Mouse (Mus musculus): Measurements from ENCODE around the gene Zfp385a. TPM values are rescaled to one million over a fixed set of nuclear protein-coding genes. Genes with fewer than 3 reads are reported as not detected.

The Zfp385a gene
- polyA plus RNA-seq, 1 experiment from 2014 or later, result 11.7 TPM

DNA sequence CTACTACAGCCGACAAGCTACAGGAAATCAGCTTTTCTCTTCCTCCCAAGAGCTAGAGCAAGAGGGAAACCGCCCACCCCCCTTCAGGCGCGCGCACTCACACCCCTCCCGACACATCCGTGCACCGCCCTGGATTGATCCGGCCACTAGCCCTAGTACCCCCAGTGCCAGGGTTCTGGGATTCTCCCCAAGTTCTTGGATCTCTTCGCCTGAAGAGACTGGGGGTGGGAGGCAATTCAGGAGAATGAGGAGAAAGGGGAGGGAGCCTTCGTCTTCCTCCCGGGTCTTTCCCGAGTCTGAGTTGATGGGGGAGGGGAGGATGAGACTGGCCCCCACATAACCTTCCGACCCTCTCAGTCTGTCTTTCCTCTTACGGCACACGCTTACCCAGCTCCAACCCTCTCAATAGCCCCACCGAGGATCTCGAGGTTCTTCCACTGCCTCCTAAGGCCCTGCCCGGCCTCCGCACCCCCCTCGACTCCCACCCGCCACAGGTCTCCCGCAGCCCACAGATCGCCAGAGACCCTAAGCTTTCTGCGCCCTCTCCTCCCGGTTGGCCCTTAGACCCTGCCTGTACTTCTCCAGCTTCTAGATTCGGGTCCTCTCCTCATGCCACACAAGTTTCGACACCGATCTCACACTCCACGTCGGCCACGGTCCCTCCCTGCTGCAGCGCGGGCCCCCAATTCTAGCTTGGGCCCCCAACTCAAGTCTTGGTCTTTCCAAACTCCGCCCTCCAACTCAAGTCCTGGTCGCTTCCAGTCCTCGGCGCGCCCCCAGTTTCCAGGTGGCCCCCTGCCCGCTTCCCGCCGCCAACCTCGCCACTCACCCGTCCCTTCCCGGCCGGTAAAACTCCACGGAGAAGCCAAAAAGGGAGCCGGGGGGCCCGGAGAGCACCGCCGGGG is 25.8 kb upstream of the Zfp385a start:
- H3K9me3 ChIP-seq (replicated peaks; ENCODE audit: control insufficient read depth, low read length), result no peaks in the 10 kb centered on the region
- H3K9ac ChIP-seq (ENCODE audit: low read length), result peak overlapping the region; percentile 71
- H3K4me2 ChIP-seq (ENCODE audit: low read length), result peak overlapping the region; percentile 80
- peak overlapping the region; percentile 43 for H3K4me3 ChIP-seq (ENCODE audit: low read depth, low read length)
- no peak overlapping the region for H3K27ac ChIP-seq (ENCODE audit: low read depth, low read length)
- peak; percentile 54 for ATAC-seq
- 0 out of 2 replicates have a peak, but pooled peaks cover 3% of the 10 kb centered on the region for H3K27me3 ChIP-seq (replicated peaks; ENCODE audit: control insufficient read depth, insufficient read depth, low read length)
- DNase-seq (ENCODE audit: low spot score), result peak; percentile 33
- H3K4me1 ChIP-seq (ENCODE audit: control insufficient read depth, insufficient read depth, low read length), result 0 out of 2 replicates have a peak, but pooled peaks cover 5% of the 10 kb centered on the region
- H3K36me3 ChIP-seq (ENCODE audit: control insufficient read depth, insufficient read depth, low read length), result no peaks in the 10 kb centered on the region
- WGBS, result under 1% methylated on average over 51 of the region's 51 CpGs

DNA sequence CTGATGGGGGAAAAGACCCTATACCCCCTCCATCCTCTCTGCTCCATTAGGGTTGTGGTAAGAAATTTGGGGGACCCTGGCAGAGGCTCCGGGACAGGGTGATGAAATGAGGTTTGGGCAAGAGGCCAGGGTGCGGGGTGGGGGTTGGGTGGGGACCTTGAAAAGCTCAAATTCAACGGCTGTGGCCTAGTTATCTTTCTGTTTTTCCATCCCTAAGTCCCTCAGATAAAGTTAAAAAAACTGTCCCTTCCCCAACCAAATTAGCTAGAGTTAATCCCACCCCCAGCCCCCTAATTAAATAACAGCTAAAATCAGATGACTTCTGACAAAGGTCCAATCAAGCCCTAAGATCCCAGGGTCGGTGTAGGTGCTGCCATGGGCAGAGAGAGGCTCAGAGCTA is 24.9 kb upstream of the Zfp385a start:
- Histone ChIP-seq H3K36me3 (ENCODE audit: control insufficient read depth, insufficient read depth, low read length) (no peaks in the 10 kb centered on the region), H3K4me2 (ENCODE audit: low read length) (peak overlapping the region; percentile 80), H3K27me3 (replicated peaks; ENCODE audit: control insufficient read depth, insufficient read depth, low read length) (0 out of 2 replicates have a peak, but pooled peaks cover 3% of the 10 kb centered on the region), H3K4me3 (ENCODE audit: low read depth, low read length) (peak overlapping the region; percentile 43; the same call in 1 of the 2 replicates), H3K9me3 (replicated peaks; ENCODE audit: control insufficient read depth, low read length) (no peaks in the 10 kb centered on the region), H3K4me1 (ENCODE audit: control insufficient read depth, insufficient read depth, low read length) (0 out of 2 replicates have a peak, but pooled peaks cover 5% of the 10 kb centered on the region), H3K27ac (ENCODE audit: low read depth, low read length) (no peak overlapping the region), H3K9ac (ENCODE audit: low read length) (no peak overlapping the region)
- no peak for DNase-seq (ENCODE audit: low spot score)
- WGBS, result 39% methylated on average over 4 of the region's 4 CpGs
- no peak for ATAC-seq

DNA sequence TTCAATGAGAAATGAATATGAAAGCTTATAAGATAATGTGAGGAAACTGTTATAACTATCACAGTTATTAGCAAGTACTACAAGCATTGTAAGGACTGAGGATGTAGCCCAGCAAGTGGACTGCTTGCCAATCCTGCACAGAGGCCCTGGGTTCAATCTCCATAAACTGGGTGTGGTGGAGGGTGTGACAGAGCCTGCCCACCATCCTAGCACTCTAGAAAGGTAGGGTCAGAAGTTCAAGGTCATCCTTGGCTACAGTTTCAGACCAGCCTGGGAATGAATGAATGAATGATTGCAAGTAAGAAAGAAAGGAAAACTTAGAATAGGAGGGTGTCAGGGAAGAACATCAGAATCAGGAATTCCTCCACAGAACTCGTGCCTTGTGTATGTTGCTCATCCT is 23.9 kb upstream of the Zfp385a start:
- 0 out of 2 replicates have a peak, but pooled peaks cover 5% of the 10 kb centered on the region for H3K4me1 ChIP-seq (ENCODE audit: control insufficient read depth, insufficient read depth, low read length)
- H3K4me3 ChIP-seq (ENCODE audit: low read depth, low read length), result no peak overlapping the region
- DNase-seq (ENCODE audit: low spot score), result no peak
- no peak overlapping the region for H3K9ac ChIP-seq (ENCODE audit: low read length)
- H3K9me3 ChIP-seq (replicated peaks; ENCODE audit: control insufficient read depth, low read length), result no peaks in the 10 kb centered on the region
- 64% methylated on average over 1 of the region's 1 CpGs for WGBS
- H3K27me3 ChIP-seq (replicated peaks; ENCODE audit: control insufficient read depth, insufficient read depth, low read length), result 0 out of 2 replicates have a peak, but pooled peaks cover 3% of the 10 kb centered on the region
- no peaks in the 10 kb centered on the region for H3K36me3 ChIP-seq (ENCODE audit: control insufficient read depth, insufficient read depth, low read length)
- no peak overlapping the region for H3K4me2 ChIP-seq (ENCODE audit: low read length)
- no peak overlapping the region for H3K27ac ChIP-seq (ENCODE audit: low read depth, low read length)
- no peak for ATAC-seq

DNA sequence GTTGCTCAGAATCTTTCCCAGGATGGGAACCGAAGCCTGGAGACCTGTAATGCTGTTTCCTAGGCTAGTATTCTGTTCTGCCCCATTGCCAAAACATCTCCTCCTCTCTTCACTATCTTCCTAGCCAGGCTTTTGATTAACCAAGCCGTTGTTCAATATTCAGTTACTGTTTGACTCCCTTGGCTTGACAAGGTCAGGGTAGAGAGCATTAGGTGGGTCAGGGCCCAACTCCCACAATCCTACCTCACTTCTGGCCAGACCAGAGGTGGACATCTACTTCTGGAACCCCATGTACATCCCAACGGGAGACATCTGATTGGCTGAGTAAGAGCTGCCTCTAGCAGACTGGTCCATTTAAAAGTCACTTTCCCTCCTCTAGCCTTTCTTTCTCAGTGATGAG is 23.1 kb upstream of the Zfp385a start:
- Histone ChIP-seq H3K9ac (ENCODE audit: low read length) (no peak overlapping the region), H3K9me3 (replicated peaks; ENCODE audit: control insufficient read depth, low read length) (no peaks in the 10 kb centered on the region), H3K27ac (ENCODE audit: low read depth, low read length) (no peak overlapping the region), H3K4me1 (ENCODE audit: control insufficient read depth, insufficient read depth, low read length) (0 out of 2 replicates have a peak, but pooled peaks cover 5% of the 10 kb centered on the region), H3K27me3 (replicated peaks; ENCODE audit: control insufficient read depth, insufficient read depth, low read length) (0 out of 2 replicates have a peak, but pooled peaks cover 3% of the 10 kb centered on the region), H3K36me3 (ENCODE audit: control insufficient read depth, insufficient read depth, low read length) (no peaks in the 10 kb centered on the region), H3K4me3 (ENCODE audit: low read depth, low read length) (no peak overlapping the region), H3K4me2 (ENCODE audit: low read length) (no peak overlapping the region)
- WGBS, result 94% methylated on average over 3 of the region's 3 CpGs
- DNase-seq (ENCODE audit: low spot score), result no peak
- no peak for ATAC-seq

DNA sequence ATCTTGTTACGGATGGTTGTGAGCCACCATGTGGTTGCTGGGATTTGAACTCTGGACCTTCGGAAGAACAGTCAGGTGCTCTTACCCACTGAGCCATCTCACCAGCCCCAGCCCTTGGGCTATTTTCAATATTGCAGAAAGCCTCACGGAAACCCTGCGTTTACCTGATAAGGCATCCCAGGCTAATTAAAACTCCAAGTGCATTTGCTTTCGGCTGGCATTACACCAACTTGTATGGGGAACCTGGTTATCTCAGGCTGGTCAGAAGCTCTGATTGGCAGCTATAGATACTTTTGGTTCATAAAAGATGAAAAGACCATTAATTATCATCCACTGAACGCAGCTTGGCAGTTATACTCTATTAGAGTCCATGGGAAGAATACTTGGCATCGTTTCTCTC is 22.4 kb upstream of the Zfp385a start:
- H3K36me3 ChIP-seq (ENCODE audit: control insufficient read depth, insufficient read depth, low read length), result no peaks in the 10 kb centered on the region
- no peak for DNase-seq (ENCODE audit: low spot score)
- H3K9ac ChIP-seq (ENCODE audit: low read length), result no peak overlapping the region
- WGBS, result 77% methylated on average over 6 of the region's 7 CpGs
- H3K27ac ChIP-seq (ENCODE audit: low read depth, low read length), result no peak overlapping the region
- ATAC-seq, result no peak
- 0 out of 2 replicates have a peak, but pooled peaks cover 5% of the 10 kb centered on the region for H3K4me1 ChIP-seq (ENCODE audit: control insufficient read depth, insufficient read depth, low read length)
- H3K27me3 ChIP-seq (replicated peaks; ENCODE audit: control insufficient read depth, insufficient read depth, low read length), result 0 out of 2 replicates have a peak, but pooled peaks cover 3% of the 10 kb centered on the region
- H3K4me3 ChIP-seq (ENCODE audit: low read depth, low read length), result no peak overlapping the region
- no peak overlapping the region for H3K4me2 ChIP-seq (ENCODE audit: low read length)
- no peaks in the 10 kb centered on the region for H3K9me3 ChIP-seq (replicated peaks; ENCODE audit: control insufficient read depth, low read length)

DNA sequence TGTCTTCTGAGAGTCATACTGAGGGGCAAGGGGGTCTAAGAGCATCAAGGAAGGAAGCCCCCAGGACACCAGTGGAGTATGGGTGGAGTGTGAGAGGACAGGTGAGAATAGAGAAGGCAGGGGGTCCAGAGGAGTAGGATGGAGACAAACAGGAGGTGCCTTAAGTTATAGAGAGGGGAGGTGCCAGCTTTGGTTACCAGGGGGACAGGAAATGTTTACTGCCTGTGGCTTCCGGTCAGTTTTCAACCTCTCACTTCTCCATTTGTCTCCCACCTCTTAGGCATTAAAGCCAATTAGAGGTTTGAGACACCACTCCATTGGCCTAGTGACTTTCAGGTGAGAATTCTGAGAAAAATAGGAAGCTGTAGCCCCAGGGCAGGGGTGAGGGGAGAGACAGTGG is 21.4 kb upstream of the Zfp385a start:
- Histone ChIP-seq H3K4me3 (ENCODE audit: low read depth, low read length) (no peak overlapping the region), H3K27me3 (replicated peaks; ENCODE audit: control insufficient read depth, insufficient read depth, low read length) (no peaks in the 10 kb centered on the region), H3K9me3 (replicated peaks; ENCODE audit: control insufficient read depth, low read length) (no peaks in the 10 kb centered on the region), H3K4me1 (ENCODE audit: control insufficient read depth, insufficient read depth, low read length) (no peaks in the 10 kb centered on the region), H3K4me2 (ENCODE audit: low read length) (no peak overlapping the region), H3K9ac (ENCODE audit: low read length) (no peak overlapping the region), H3K36me3 (ENCODE audit: control insufficient read depth, insufficient read depth, low read length) (no peaks in the 10 kb centered on the region), H3K27ac (ENCODE audit: low read depth, low read length) (no peak overlapping the region)
- DNase-seq (ENCODE audit: low spot score), result no peak
- 94% methylated on average over 1 of the region's 1 CpGs for WGBS
- no peak for ATAC-seq

DNA sequence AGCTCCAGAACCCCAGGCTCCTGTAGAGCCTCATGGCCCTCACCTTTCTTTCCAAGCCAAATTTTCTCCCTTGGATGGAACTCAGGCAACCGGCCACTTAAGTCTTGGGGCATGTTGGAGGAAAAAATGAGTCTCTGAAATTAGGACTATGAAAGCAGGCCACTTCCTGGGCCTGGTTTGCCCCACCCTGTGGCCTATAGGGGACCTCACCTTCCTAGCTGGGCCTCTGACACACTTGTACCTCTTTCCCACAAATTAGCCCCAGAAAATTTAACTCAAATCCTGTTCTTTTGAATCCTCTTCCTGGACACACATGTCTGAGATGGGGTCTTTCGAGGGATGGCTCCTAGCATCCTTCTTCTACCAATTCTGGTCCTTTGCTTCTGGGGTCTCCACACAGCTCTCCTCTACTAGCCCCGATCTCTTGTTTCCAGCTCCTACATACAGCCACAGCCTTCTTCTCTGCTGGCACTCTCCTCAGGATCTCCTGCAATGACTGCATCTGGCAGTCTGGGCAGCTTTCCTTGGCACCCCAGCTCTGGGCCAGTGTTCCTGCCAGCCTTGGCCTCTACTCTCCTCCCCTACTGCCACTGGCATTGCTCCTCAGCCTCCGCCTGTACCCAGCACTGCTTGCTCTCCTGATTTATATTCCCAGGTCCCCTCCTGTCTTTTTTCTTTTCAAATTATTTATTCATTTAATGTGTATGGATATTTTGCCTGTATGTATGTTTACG is 20.1 kb upstream of the Zfp385a start:
- Histone ChIP-seq H3K27ac (ENCODE audit: low read depth, low read length) (no peak overlapping the region), H3K4me1 (ENCODE audit: control insufficient read depth, insufficient read depth, low read length) (no peaks in the 10 kb centered on the region), H3K9ac (ENCODE audit: low read length) (no peak overlapping the region), H3K4me2 (ENCODE audit: low read length) (no peak overlapping the region), H3K27me3 (replicated peaks; ENCODE audit: control insufficient read depth, insufficient read depth, low read length) (no peaks in the 10 kb centered on the region), H3K4me3 (ENCODE audit: low read depth, low read length) (no peak overlapping the region), H3K36me3 (ENCODE audit: control insufficient read depth, insufficient read depth, low read length) (no peaks in the 10 kb centered on the region), H3K9me3 (replicated peaks; ENCODE audit: control insufficient read depth, low read length) (no peaks in the 10 kb centered on the region)
- DNase-seq (ENCODE audit: low spot score), result no peak
- no peak for ATAC-seq
- 92% methylated on average over 5 of the region's 5 CpGs for WGBS

DNA sequence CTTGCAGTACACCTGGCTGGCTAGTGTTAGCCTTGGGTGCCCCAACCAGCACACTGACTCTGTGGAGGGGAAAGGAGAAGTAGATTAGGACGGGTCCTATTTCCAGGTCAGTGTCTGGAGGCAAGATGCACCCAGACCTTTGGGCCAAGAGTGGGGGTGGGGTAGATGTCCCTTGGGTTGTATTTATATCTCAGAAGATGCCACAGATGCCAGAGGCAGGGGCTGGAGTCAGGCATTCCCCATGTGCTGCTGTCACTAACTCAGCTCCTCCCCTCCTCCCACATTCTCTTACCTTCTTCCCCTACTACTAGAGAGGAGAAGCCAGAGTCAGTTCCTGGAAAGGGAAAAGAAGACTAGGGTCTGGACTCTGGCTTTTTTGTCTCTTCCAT is 19.2 kb upstream of the Zfp385a start:
- 69% methylated on average over 1 of the region's 1 CpGs for WGBS
- no peak overlapping the region for H3K27ac ChIP-seq (ENCODE audit: low read depth, low read length)
- no peak for ATAC-seq

More for the DNA sequence above, 19.2 kb upstream of the Zfp385a start:
- no peaks in the 10 kb centered on the region for H3K27me3 ChIP-seq (replicated peaks; ENCODE audit: control insufficient read depth, insufficient read depth, low read length)
- no peak overlapping the region for H3K4me2 ChIP-seq (ENCODE audit: low read length)
- no peaks in the 10 kb centered on the region for H3K4me1 ChIP-seq (ENCODE audit: control insufficient read depth, insufficient read depth, low read length)
- H3K36me3 ChIP-seq (ENCODE audit: control insufficient read depth, insufficient read depth, low read length), result no peaks in the 10 kb centered on the region
- DNase-seq (ENCODE audit: low spot score), result no peak
- no peaks in the 10 kb centered on the region for H3K9me3 ChIP-seq (replicated peaks; ENCODE audit: control insufficient read depth, low read length)
- H3K9ac ChIP-seq (ENCODE audit: low read length), result no peak overlapping the region
- H3K4me3 ChIP-seq (ENCODE audit: low read depth, low read length), result no peak overlapping the region
